Mouse (Mus musculus) CH12.LX (cell line): ENCODE data around the gene 1600002K03Rik. TPM values are rescaled to one million over a fixed set of nuclear protein-coding genes. Genes with fewer than 3 reads are reported as not detected.

Experiments
- DNase-seq: peaks from one replicate; pipeline ENCODE4 v3.0.0-alpha.2; 2013; ENCODE audit errors: extremely low read depth
- H3K27ac ChIP-seq: 2 replicates; pipeline ENCODE4 v1.5.1; 2012; ENCODE audit warnings: low read depth, mild to moderate bottlenecking, control low read depth, moderate library complexity; ENCODE audit not compliant: insufficient read depth
- H3K27me3 ChIP-seq: replicated peaks from 2 replicates; pipeline ENCODE3; 2012; ENCODE audit warnings: inconsistent platforms
- H3K36me3 ChIP-seq, 2 experiments: replicated peaks in 1 of 2; 2 replicates each; pipeline versions ENCODE3 to v1.6.1; 2012; ENCODE audit warnings: inconsistent platforms in 1 of 2, low read length in 1 of 2, mild to moderate bottlenecking in 1 of 2, mixed read lengths in 1 of 2, moderate library complexity in 1 of 2; ENCODE audit not compliant: control insufficient read depth in 1 of 2, insufficient read depth in 1 of 2
- H3K4me1 ChIP-seq, 2 experiments: 2 replicates each; pipeline ENCODE4 v1.6.1; 2012; ENCODE audit warnings: inconsistent platforms in 1 of 2, moderate library complexity in 1 of 2; ENCODE audit not compliant: insufficient read depth in 2 of 2, control insufficient read depth in 1 of 2
- H3K4me2 ChIP-seq: 2 replicates; pipeline ENCODE4 v1.6.1; 2012; ENCODE audit warnings: low read depth, mild to moderate bottlenecking, control low read depth; ENCODE audit not compliant: poor library complexity, insufficient read depth, severe bottlenecking
- H3K4me3 ChIP-seq, 3 experiments: fragments of 150-350 bp in 1 of 3; sonication (generic) in 1 of 3; replicated peaks in 1 of 3; 2 replicates each; pipeline versions ENCODE3 to v1.5.1; 2011 to 2012; ENCODE audit warnings: low read depth in 2 of 3, low read length in 2 of 3, mild to moderate bottlenecking in 2 of 3, moderate library complexity in 2 of 3, control low read depth in 1 of 3, improper control_type of control experiment in 1 of 3, inconsistent platforms in 1 of 3, mixed read lengths in 1 of 3; ENCODE audit not compliant: poor library complexity in 1 of 3
- H3K79me2 ChIP-seq: replicated peaks from 2 replicates; pipeline ENCODE4 v1.6.1; 2012; ENCODE audit warnings: mild to moderate bottlenecking, moderate library complexity; ENCODE audit not compliant: control insufficient read depth, poor library complexity, insufficient read depth, severe bottlenecking; ENCODE audit errors: extremely low read depth
- H3K9ac ChIP-seq: 2 replicates; pipeline ENCODE4 v1.6.1; 2012; ENCODE audit warnings: low read depth, mild to moderate bottlenecking, control low read depth, moderate library complexity; ENCODE audit not compliant: insufficient read depth
- H3K9me3 ChIP-seq: replicated peaks from 2 replicates; pipeline ENCODE3; 2012; ENCODE audit warnings: low read length, inconsistent platforms, mixed read lengths
- BHLHE40 ChIP-seq: IDR thresholded peaks from 2 replicates; pipeline ENCODE4 v1.6.1; 2011; ENCODE audit warnings: mild to moderate bottlenecking, low read depth, low read length, improper control_type of control experiment
- CHD2 ChIP-seq: IDR thresholded peaks from 2 replicates; pipeline ENCODE4 v1.6.1; 2011; ENCODE audit warnings: low read length, improper control_type of control experiment
- CTCF ChIP-seq, 2 experiments: IDR thresholded peaks in 1 of 2; conservative IDR thresholded peaks in 1 of 2; 2 replicates each; pipeline ENCODE4 v1.5.1; 2011 to 2012; ENCODE audit warnings: low read depth in 2 of 2, low read length in 2 of 2, improper control_type of control experiment in 1 of 2, inconsistent platforms in 1 of 2, mild to moderate bottlenecking in 1 of 2, moderate library complexity in 1 of 2
- E2F4 ChIP-seq: IDR thresholded peaks from 2 replicates; pipeline ENCODE4 v1.6.1; 2011; ENCODE audit warnings: low read depth, low read length, improper control_type of control experiment; ENCODE audit not compliant: insufficient replicate concordance
- ELF1 ChIP-seq: IDR thresholded peaks from 2 replicates; pipeline ENCODE4 v1.6.1; 2014; ENCODE audit warnings: low read depth, mild to moderate bottlenecking, inconsistent platforms, low read length, improper control_type of control experiment
- EP300 ChIP-seq: IDR thresholded peaks from 2 replicates; pipeline ENCODE4 v1.6.1; 2011; ENCODE audit warnings: low read length, improper control_type of control experiment
- ETS1 ChIP-seq: conservative IDR thresholded peaks from 2 replicates; pipeline ENCODE4 v1.6.1; 2012; ENCODE audit warnings: low read depth, mild to moderate bottlenecking, inconsistent platforms, low read length, improper control_type of control experiment, moderate library complexity
- HCFC1 ChIP-seq: IDR thresholded peaks from 2 replicates; pipeline ENCODE4 v1.6.1; 2012; ENCODE audit warnings: low read depth, mild to moderate bottlenecking, inconsistent platforms, low read length, improper control_type of control experiment
- KAT2A ChIP-seq: IDR thresholded peaks from 2 replicates; pipeline ENCODE4 v1.6.1; 2012; ENCODE audit warnings: low read length, improper control_type of control experiment, inconsistent platforms; ENCODE audit not compliant: insufficient replicate concordance
- MAFK ChIP-seq: IDR thresholded peaks from 2 replicates; pipeline ENCODE4 v1.6.1; 2011; ENCODE audit warnings: low read length, improper control_type of control experiment; ENCODE audit not compliant: insufficient replicate concordance
- MAX ChIP-seq: IDR thresholded peaks from 2 replicates; pipeline ENCODE4 v1.6.1; 2011; ENCODE audit warnings: low read length, improper control_type of control experiment
- MAZ ChIP-seq: IDR thresholded peaks from 2 replicates; pipeline ENCODE4 v1.6.1; 2012; ENCODE audit warnings: low read depth, mild to moderate bottlenecking, inconsistent platforms, low read length, improper control_type of control experiment, moderate library complexity
- MEF2A ChIP-seq: IDR thresholded peaks from 2 replicates; pipeline ENCODE4 v1.6.1; 2014; ENCODE audit warnings: low read depth, mild to moderate bottlenecking, inconsistent platforms, low read length, improper control_type of control experiment, borderline replicate concordance
- MXI1 ChIP-seq: IDR thresholded peaks from 2 replicates; pipeline ENCODE4 v1.6.1; 2011; ENCODE audit warnings: mild to moderate bottlenecking, low read depth, low read length, improper control_type of control experiment
- MYC ChIP-seq: IDR thresholded peaks from 2 replicates; pipeline ENCODE4 v1.6.1; 2011; ENCODE audit warnings: low read depth, mild to moderate bottlenecking, improper control_type of control experiment, low read length
- NELFE ChIP-seq: IDR thresholded peaks from 2 replicates; pipeline ENCODE4 v1.6.1; 2011; ENCODE audit warnings: low read depth, low read length, improper control_type of control experiment
- NRF1 ChIP-seq: IDR thresholded peaks from 2 replicates; pipeline ENCODE4 v1.6.1; 2014; ENCODE audit warnings: low read depth, mild to moderate bottlenecking, inconsistent platforms, low read length, improper control_type of control experiment, moderate library complexity
- POLR2A ChIP-seq: IDR thresholded peaks from 2 replicates; pipeline ENCODE4 v1.6.1; 2011; ENCODE audit warnings: low read depth, mild to moderate bottlenecking, improper control_type of control experiment, low read length
- RCOR1 ChIP-seq: conservative IDR thresholded peaks from 2 replicates; pipeline ENCODE4 v1.6.1; 2012; ENCODE audit warnings: low read depth, mild to moderate bottlenecking, inconsistent platforms, low read length, improper control_type of control experiment
- SIN3A ChIP-seq: IDR thresholded peaks from 2 replicates; pipeline ENCODE4 v1.6.1; 2012; ENCODE audit warnings: low read length, improper control_type of control experiment, inconsistent platforms
- SMC3 ChIP-seq: IDR thresholded peaks from 2 replicates; pipeline ENCODE4 v1.6.1; 2011; ENCODE audit warnings: low read depth, low read length, improper control_type of control experiment
- TCF12 ChIP-seq: IDR thresholded peaks from 2 replicates; pipeline ENCODE4 v1.6.1; 2014; ENCODE audit warnings: low read depth, mild to moderate bottlenecking, inconsistent platforms, low read length, improper control_type of control experiment
- UBTF ChIP-seq: IDR thresholded peaks from 2 replicates; pipeline ENCODE4 v1.6.1; 2012; ENCODE audit warnings: low read depth, mild to moderate bottlenecking, inconsistent platforms, low read length, improper control_type of control experiment, moderate library complexity
- USF1 ChIP-seq: IDR thresholded peaks from 2 replicates; pipeline ENCODE4 v1.6.1; 2014; ENCODE audit warnings: low read depth, mild to moderate bottlenecking, inconsistent platforms, low read length, improper control_type of control experiment
- USF2 ChIP-seq: conservative IDR thresholded peaks from 2 replicates; pipeline ENCODE4 v1.6.1; 2011; ENCODE audit warnings: low read depth, low read length, improper control_type of control experiment
- ZC3H11A ChIP-seq: IDR thresholded peaks from 2 replicates; pipeline ENCODE4 v1.6.1; 2012; ENCODE audit warnings: low read depth, mild to moderate bottlenecking, inconsistent platforms, low read length, improper control_type of control experiment
- ZKSCAN1 ChIP-seq: IDR thresholded peaks from 2 replicates; pipeline ENCODE4 v1.6.1; 2012; ENCODE audit warnings: low read depth, inconsistent platforms, low read length, improper control_type of control experiment, borderline replicate concordance
- ZMIZ1 ChIP-seq: IDR thresholded peaks from 2 replicates; pipeline ENCODE4 v1.6.1; 2012; ENCODE audit warnings: low read depth, mild to moderate bottlenecking, inconsistent platforms, low read length, improper control_type of control experiment
- ZNF384 ChIP-seq: IDR thresholded peaks from 2 replicates; pipeline ENCODE4 v1.6.1; 2012; ENCODE audit warnings: low read depth, low read length, improper control_type of control experiment, inconsistent platforms
- dilution Hi-C: fragments of 300-500 bp; cut with MboI; formaldehyde crosslinking; loops from 2 replicates; pipeline ENCODE4 v1.14.3; 2020; ENCODE audit warnings: low sequenced_read_pairs; ENCODE audit not compliant: extremely low pct_unique_long_range_greater_than_20kb, extremely low pct_ligation_motif_present
- in situ Hi-C: fragments of 300-500 bp; cut with MboI; formaldehyde crosslinking; loops from 3 replicates; pipeline ENCODE4 v1.14.3; 2019; ENCODE audit warnings: low sequenced_read_pairs, low pct_ligation_motif_present, low pct_unique_long_range_greater_than_20kb, mixed read lengths
- polyA plus RNA-seq: library from polyadenylated mRNA; unstranded; fragments of >175 nt; gene quantifications from 2 replicates; pipeline ENCODE4 v1.2.1, GENCODE M21; 2012; ENCODE audit warnings: low read depth; ENCODE audit not compliant: insufficient read length
- total RNA-seq, 2 experiments: library from RNA; depleted of rRNA; stranded (reverse); fragments of 300-350 nt in 1 of 2; fragments of >200 nt in 1 of 2; gene quantifications; 2 replicates each; pipeline ENCODE4 v1.2.3; 2012 to 2014

Gene 1600002K03Rik
- total and polyA plus RNA-seq, 3 experiments, result 19.3 to 40.2 (median 30.5) TPM

GRCm38 (mm10) chr10:80168038-80168661 lies 4.6 kb upstream of the 1600002K03Rik start:
- no peaks in the 10 kb centered on the region for H3K27me3 ChIP-seq
- in situ Hi-C loops, result no loop called here

DNA sequence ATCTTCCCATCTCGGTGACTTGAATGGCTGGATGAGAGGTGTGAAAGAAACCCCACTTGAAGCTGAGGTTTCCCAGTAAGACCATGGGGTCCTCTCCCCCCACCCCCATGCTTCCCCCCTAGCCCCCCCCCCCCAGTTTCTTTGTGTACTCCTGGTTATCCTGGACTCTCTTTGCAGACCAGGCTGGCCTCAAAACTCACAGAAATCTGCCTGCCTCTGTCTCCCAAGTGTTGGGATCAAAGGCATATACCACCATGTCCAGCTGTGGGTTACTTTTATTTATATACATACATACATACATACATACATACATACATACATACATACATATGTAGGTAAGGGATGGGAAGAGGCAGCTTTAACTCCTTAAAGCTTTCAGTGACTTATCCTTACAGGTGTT lies 3.7 kb upstream of the 1600002K03Rik start:
- no peak for DNase-seq
- Histone ChIP-seq H3K9ac (peak overlapping the region; percentile 72), H3K4me2 (peak overlapping the region; percentile 80), H3K9me3 (no peaks in the 10 kb centered on the region), H3K27me3 (no peaks in the 10 kb centered on the region), H3K4me3 (peak overlapping the region in 2 of 3 experiments; percentile 63 to 67), H3K27ac (no peak overlapping the region), H3K36me3 (peaks cover 25 to 32% of the 10 kb centered on the region in 2 experiments), H3K4me1 (peaks cover 11 to 55% of the 10 kb centered on the region in 2 experiments; a peak in 3 of 4 replicates), H3K79me2 (peaks cover 16% of the 10 kb centered on the region)
- no peak for TF ChIP-seq SIN3A
- in situ Hi-C loops (no loop called here), dilution Hi-C loops (no loop called here)

More at GRCm38 (mm10) chr10:80168038-80168661, 4.6 kb upstream of the 1600002K03Rik start:
- peak overlapping the region; percentile 81 for H3K27ac ChIP-seq
- H3K79me2 ChIP-seq, result peaks cover 16% of the 10 kb centered on the region
- H3K9ac ChIP-seq, result peak overlapping the region; percentile 86
- H3K9me3 ChIP-seq, result no peaks in the 10 kb centered on the region
- H3K4me1 ChIP-seq, result peaks cover 12 to 56% of the 10 kb centered on the region in 2 experiments; a peak in 3 of 4 replicates
- peak overlapping the region; percentile 63 to 67 (median 66) for H3K4me3 ChIP-seq
- TF ChIP-seq UBTF (0 out of 2 replicates have a peak, but pooled peaks have one; percentile 61), USF2 (no peak), MEF2A (peak; percentile 26; the same call in 1 of the 2 replicates), ETS1 (peak; percentile 31; the same call in 1 of the 2 replicates), CHD2 (no peak), MAZ (no peak; the same call in 1 of the 2 replicates), E2F4 (0 out of 2 replicates have a peak, but pooled peaks have one; percentile 65), RCOR1 (0 out of 2 replicates have a peak, but pooled peaks have one; percentile 71), ZKSCAN1 (no peak), EP300 (no peak), CTCF (conservative IDR thresholded peaks at IDR 0.05 in 1 of 2, IDR thresholded peaks at IDR 0.05 in 1 of 2; ENCODE audit: low read depth in 2 of 2, low read length in 2 of 2) (no peak), MAFK (no peak), ZNF384 (peak; percentile 89), BHLHE40 (peak; percentile 90), KAT2A (no peak), ZMIZ1 (no peak), TCF12 (peak; percentile 67), MYC (peak; percentile 84), MAX (peak; percentile 81), POLR2A (peak; percentile 33; the same call in 1 of the 2 replicates), USF1 (no peak), NELFE (no peak; the same call in 1 of the 2 replicates), ZC3H11A (peak; percentile 87), HCFC1 (peak; percentile 67), SIN3A (peak; percentile 96), ELF1 (no peak; the same call in 1 of the 2 replicates), SMC3 (no peak), MXI1 (peak; percentile 94), NRF1 (peak; percentile 93)
- H3K36me3 ChIP-seq, result peaks cover 25 to 31% of the 10 kb centered on the region in 2 experiments
- dilution Hi-C loops, result no loop called here
- H3K4me2 ChIP-seq, result peak overlapping the region; percentile 80
- DNase-seq, result peak; percentile 93
